Mouse (Mus musculus): ENCODE measurements around the gene Gm13691.
"Not testable (repeated sequence)": the region's sequence is repeated elsewhere in the genome, so short reads cannot be mapped to it uniquely, and the experiment has no call there.

DNA sequence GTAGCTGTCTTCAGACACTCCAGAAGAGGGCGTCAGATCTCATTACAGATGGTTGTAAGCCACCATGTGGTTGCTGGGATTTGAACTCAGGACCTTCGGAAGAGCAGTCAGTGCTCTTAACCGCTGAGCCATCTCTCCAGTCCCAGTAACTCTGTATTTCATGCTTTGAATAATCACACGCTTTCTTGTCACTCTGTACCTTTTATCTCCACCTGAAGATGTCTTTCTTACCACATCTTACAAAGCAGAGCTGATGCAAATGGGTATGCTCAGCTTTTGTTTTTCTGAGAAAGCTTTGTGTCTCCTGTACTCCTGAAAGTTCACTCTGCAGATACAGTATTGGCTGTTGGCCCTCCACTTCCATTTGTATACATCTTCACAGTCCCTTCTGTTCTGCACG, 25.9 kb downstream of the Gm13691 start:
- TF ChIP-seq CTCF (IDR thresholded peaks at IDR 0.05; ENCODE audit: control insufficient read depth, insufficient read depth, low read length); POLR2A (IDR thresholded peaks at IDR 0.05; ENCODE audit: borderline replicate concordance, control insufficient read depth, low read depth, low read length): not testable (repeated sequence)
